Mouse (Mus musculus) embryonic facial prominence, embryonic 14.5 days (tissue): ENCODE results near the gene Olfr821. TPM values are rescaled to one million over a fixed set of nuclear protein-coding genes. Genes with fewer than 3 reads are reported as not detected.
"Not testable (repeated sequence)": the region's sequence is repeated elsewhere in the genome, so short reads cannot be mapped to it uniquely, and the experiment has no call there.

ENCODE experiments used
- ATAC-seq: fragments of 200-750 bp; cut with Nextera tagmentation; 2 replicates; pipeline ENCODE4 v1.8.0; 2017; ENCODE audit warnings: low read depth, moderate number of reproducible peaks, moderate TSS enrichment
- DNase-seq: peaks from one replicate; pipeline ENCODE4 v3.0.0-alpha.2; 2015; ENCODE audit warnings: low spot score
- H3K27ac ChIP-seq: fragments of 300-500 bp; sonication (generic); replicated peaks from 2 replicates; pipeline ENCODE4 v1.5.1; 2014; ENCODE audit warnings: low read depth, mild to moderate bottlenecking, low read length, moderate library complexity
- H3K27me3 ChIP-seq: fragments of 300-500 bp; sonication (generic); replicated peaks from 2 replicates; pipeline ENCODE4 v1.6.1; 2014; ENCODE audit warnings: low read length; ENCODE audit not compliant: control insufficient read depth, insufficient read depth
- H3K36me3 ChIP-seq: fragments of 300-500 bp; sonication (generic); 2 replicates; pipeline ENCODE4 v1.6.1; 2014; ENCODE audit warnings: low read length, mixed read lengths; ENCODE audit not compliant: control insufficient read depth, insufficient read depth
- H3K4me1 ChIP-seq: fragments of 300-500 bp; sonication (generic); 2 replicates; pipeline ENCODE4 v1.6.1; 2014; ENCODE audit warnings: antibody characterized with exemption, low read length; ENCODE audit not compliant: control insufficient read depth, insufficient read depth
- H3K4me2 ChIP-seq: fragments of 300-500 bp; sonication (generic); 2 replicates; pipeline ENCODE4 v1.6.1; 2014; ENCODE audit warnings: low read depth, mild to moderate bottlenecking, low read length, moderate library complexity, mixed read lengths
- H3K4me3 ChIP-seq: fragments of 300-500 bp; sonication (generic); 2 replicates; pipeline ENCODE4 v1.5.1; 2014; ENCODE audit warnings: low read depth, mild to moderate bottlenecking, low read length
- H3K9ac ChIP-seq: fragments of 300-500 bp; sonication (generic); 2 replicates; pipeline ENCODE4 v1.6.1; 2014; ENCODE audit warnings: low read depth, mild to moderate bottlenecking, low read length, moderate library complexity, mixed read lengths
- H3K9me3 ChIP-seq: fragments of 300-500 bp; sonication (generic); 2 replicates; pipeline ENCODE4 v1.6.1; 2016; ENCODE audit warnings: low read length; ENCODE audit not compliant: control insufficient read depth
- WGBS: fragments of 180-500 bp; shearing (Covaris S2); extraction: QIAGEN DNeasy Blood & Tissue Kit; methylation state at CpG from one replicate; pipeline ENCODE4 v1.1.7; 2014; 5-methylcytosine and 5-hydroxymethylcytosine counted together
- polyA plus RNA-seq: library from polyadenylated mRNA; unstranded; fragments of >200 nt; fragmentation: Nextera tagmentation; extraction: Ambion mirVana; gene quantifications from 2 replicates; pipeline ENCODE4 v1.2.1, GENCODE M21; 2014

Gene Olfr821
- polyA plus RNA-seq: not detected in 2 replicates

GRCm38 (mm10) chr10:130030048-130030447 is at the start of gene Olfr821:
TSS of gene Olfr821 (plus strand) at chr10:130030348.
- no peak for DNase-seq
- no peaks in the 10 kb centered on the region for H3K27me3 ChIP-seq
- ATAC-seq: no peak
- no peaks in the 10 kb centered on the region for H3K4me1 ChIP-seq
- H3K27ac ChIP-seq: no peak within 1 kb of the TSS
- no peak within 1 kb of the TSS for H3K4me3 ChIP-seq
- no peaks in the 10 kb centered on the region for H3K36me3 ChIP-seq
- H3K9ac ChIP-seq: no peak within 1 kb of the TSS
- no peak within 1 kb of the TSS for H3K4me2 ChIP-seq
- no peaks in the 10 kb centered on the region for H3K9me3 ChIP-seq

GRCm38 (mm10) chr10:129981867-129982266 is 48.3 kb upstream of the Olfr821 start:
- not testable (repeated sequence) for H3K36me3 ChIP-seq, H3K27ac ChIP-seq, H3K9me3 ChIP-seq, DNase-seq, H3K27me3 ChIP-seq, H3K9ac ChIP-seq, H3K4me3 ChIP-seq, H3K4me1 ChIP-seq, H3K4me2 ChIP-seq, ATAC-seq
- WGBS: no CpG with 5 or more reads among the region's 3 CpGs

GRCm38 (mm10) chr10:129984962-129985361 is 45.2 kb upstream of the Olfr821 start, which contains the start of gene Gm10310:
TSS of gene Gm10310 (minus strand) at chr10:129985062.
- not testable (repeated sequence) for H3K36me3 ChIP-seq, H3K27ac ChIP-seq, H3K4me3 ChIP-seq, H3K4me2 ChIP-seq, H3K4me1 ChIP-seq, H3K27me3 ChIP-seq, H3K9me3 ChIP-seq, DNase-seq, H3K9ac ChIP-seq, ATAC-seq
- no CpG with 5 or more reads among the region's 1 CpGs for WGBS

GRCm38 (mm10) chr10:130004104-130004503 is 26.0 kb upstream of the Olfr821 start:
- H3K9ac ChIP-seq, H3K4me3 ChIP-seq, ATAC-seq, H3K4me1 ChIP-seq, H3K9me3 ChIP-seq, H3K27me3 ChIP-seq, H3K27ac ChIP-seq, DNase-seq, H3K36me3 ChIP-seq, H3K4me2 ChIP-seq: not testable (repeated sequence)
- WGBS: 79% methylated on average over 4 of the region's 4 CpGs

- H3K9me3 ChIP-seq: not testable (repeated sequence)
Observed at GRCm38 (mm10) chr10:130005366-130005765, 24.8 kb upstream of the Olfr821 start.

GRCm38 (mm10) chr10:130012321-130012720 is 17.8 kb upstream of the Olfr821 start, which contains the start of gene Olfr820:
TSS of gene Olfr820 (plus strand) at chr10:130012621.
- Histone ChIP-seq H3K27ac (no peak within 1 kb of the TSS), H3K9ac (no peak within 1 kb of the TSS), H3K9me3 (no peaks in the 10 kb centered on the region), H3K36me3 (no peaks in the 10 kb centered on the region), H3K4me2 (no peak within 1 kb of the TSS), H3K27me3 (no peaks in the 10 kb centered on the region), H3K4me3 (no peak within 1 kb of the TSS), H3K4me1 (no peaks in the 10 kb centered on the region)
- DNase-seq (no peak), ATAC-seq (no peak)

More at GRCm38 (mm10) chr10:130005366-130005765, 24.8 kb upstream of the Olfr821 start:
- 90% methylated on average over 4 of the region's 4 CpGs for WGBS
- H3K27me3 ChIP-seq, DNase-seq, H3K36me3 ChIP-seq, H3K9ac ChIP-seq, ATAC-seq, H3K4me1 ChIP-seq, H3K4me2 ChIP-seq, H3K27ac ChIP-seq, H3K4me3 ChIP-seq: not testable (repeated sequence)

GRCm38 (mm10) chr10:130037096-130037495 is 6.9 kb downstream of the Olfr821 start:
- no peak overlapping the region for H3K27ac ChIP-seq
- no peaks in the 10 kb centered on the region for H3K36me3 ChIP-seq
- H3K4me3 ChIP-seq: no peak overlapping the region
- H3K4me1 ChIP-seq: no peaks in the 10 kb centered on the region
- H3K4me2 ChIP-seq: no peak overlapping the region
- ATAC-seq: no peak
- 53% methylated on average over 6 of the region's 6 CpGs for WGBS
- H3K9me3 ChIP-seq: no peaks in the 10 kb centered on the region
- no peak overlapping the region for H3K9ac ChIP-seq
- no peaks in the 10 kb centered on the region for H3K27me3 ChIP-seq
- DNase-seq: no peak

- no peaks in the 10 kb centered on the region for H3K27me3 ChIP-seq
- H3K4me3 ChIP-seq: no peak within 1 kb of the TSS
- no peaks in the 10 kb centered on the region for H3K9me3 ChIP-seq
- no peak within 1 kb of the TSS for H3K27ac ChIP-seq
- H3K36me3 ChIP-seq: no peaks in the 10 kb centered on the region
- H3K9ac ChIP-seq: no peak within 1 kb of the TSS
- ATAC-seq (no peak), DNase-seq (no peak)
- no peak within 1 kb of the TSS for H3K4me2 ChIP-seq
- no peaks in the 10 kb centered on the region for H3K4me1 ChIP-seq
Observed at GRCm38 (mm10) chr10:130070910-130071309, 40.8 kb downstream of the Olfr821 start, which contains the start of gene Olfr822. TSS of gene Olfr822 (plus strand) at chr10:130071210.
